Mouse (Mus musculus) midbrain, embryonic 11.5 days (tissue): ENCODE measurements around the gene Atp1b1. TPM values are rescaled to one million over a fixed set of nuclear protein-coding genes. Genes with fewer than 3 reads are reported as not detected.

Experiments used
- ATAC-seq: fragments of 200-750 bp; cut with Nextera tagmentation; 2 replicates; pipeline ENCODE4 v1.8.0; 2017; ENCODE audit warnings: moderate TSS enrichment, moderate library complexity; ENCODE audit not compliant: low FRiP score
- DNase-seq: peaks from one replicate; pipeline ENCODE4 v3.0.0; 2015; ENCODE audit warnings: low spot score; ENCODE audit errors: missing footprints
- H3K27ac ChIP-seq: fragments of 300-500 bp; sonication (generic); 2 replicates; pipeline ENCODE4 v1.5.1; 2014; ENCODE audit warnings: low read depth, low read length
- H3K27me3 ChIP-seq: fragments of 300-500 bp; sonication (generic); 2 replicates; pipeline ENCODE4 v1.6.1; 2014; ENCODE audit warnings: mild to moderate bottlenecking, low read length, moderate library complexity, mixed read lengths; ENCODE audit not compliant: control insufficient read depth, insufficient read depth
- H3K36me3 ChIP-seq: fragments of 300-500 bp; sonication (generic); 2 replicates; pipeline ENCODE4 v1.6.1; 2014; ENCODE audit warnings: mild to moderate bottlenecking, low read length, moderate library complexity, mixed read lengths; ENCODE audit not compliant: control insufficient read depth, insufficient read depth
- H3K4me1 ChIP-seq: fragments of 300-500 bp; sonication (generic); 2 replicates; pipeline ENCODE4 v1.6.1; 2014; ENCODE audit warnings: low read length; ENCODE audit not compliant: control insufficient read depth, insufficient read depth
- H3K4me2 ChIP-seq: fragments of 300-500 bp; sonication (generic); 2 replicates; pipeline ENCODE4 v1.6.1; 2014; ENCODE audit warnings: mild to moderate bottlenecking, moderate library complexity
- H3K4me3 ChIP-seq: fragments of 300-500 bp; sonication (generic); 2 replicates; pipeline ENCODE4 v1.5.1; 2014; ENCODE audit warnings: low read depth, low read length
- H3K9ac ChIP-seq: fragments of 300-500 bp; sonication (generic); 2 replicates; pipeline ENCODE4 v1.6.1; 2014; ENCODE audit warnings: low read length
- H3K9me3 ChIP-seq: fragments of 300-500 bp; sonication (generic); 2 replicates; pipeline ENCODE4 v1.6.1; 2016; ENCODE audit warnings: low read length; ENCODE audit not compliant: control insufficient read depth
- WGBS: fragments of 180-500 bp; shearing (Covaris S2); extraction: QIAGEN DNeasy Blood & Tissue Kit; methylation state at CpG from one replicate; pipeline ENCODE4 v1.1.7; 2014; 5-methylcytosine and 5-hydroxymethylcytosine counted together
- polyA plus RNA-seq: library from polyadenylated mRNA; unstranded; fragments of >200 nt; fragmentation: Nextera tagmentation; extraction: Ambion mirVana; gene quantifications from 2 replicates; pipeline ENCODE4 v1.2.1, GENCODE M21; 2014

Gene Atp1b1
- polyA plus RNA-seq, 1 experiment from 2014 or later: 35.5 TPM

- peak; percentile 37 for DNase-seq
- WGBS: 83% methylated on average over 6 of the region's 6 CpGs
- Histone ChIP-seq H3K27me3 (no peaks in the 10 kb centered on the region), H3K4me3 (no peak overlapping the region), H3K27ac (no peak overlapping the region), H3K9ac (no peak overlapping the region), H3K9me3 (no peaks in the 10 kb centered on the region), H3K36me3 (0 out of 2 replicates have a peak, but pooled peaks cover 3% of the 10 kb centered on the region), H3K4me1 (no peaks in the 10 kb centered on the region), H3K4me2 (no peak overlapping the region)
- ATAC-seq: no peak
Measured at GRCm38 (mm10) chr1:164434049-164434448, 24.1 kb downstream of the Atp1b1 start.

DNA sequence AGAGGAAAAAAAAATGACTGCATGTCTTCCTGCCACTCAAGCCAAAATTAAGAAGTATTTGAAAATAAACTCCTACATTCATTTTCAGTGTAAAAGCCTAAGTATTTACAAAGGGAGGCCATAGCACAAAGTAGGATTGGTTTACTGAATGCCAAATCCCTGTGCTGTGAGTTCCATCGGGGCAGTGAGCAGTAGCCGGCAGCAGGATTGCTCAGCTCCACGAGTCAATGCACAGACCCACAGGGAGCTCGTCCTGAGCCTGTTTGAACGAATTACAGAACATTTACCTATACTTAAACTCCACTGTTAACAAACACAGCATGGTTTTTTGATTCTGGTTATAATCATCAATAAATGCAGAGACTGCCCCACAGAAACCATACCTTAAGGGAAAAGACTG lies 25.5 kb downstream of the Atp1b1 start:
- ATAC-seq: no peak
- no peak overlapping the region for H3K9ac ChIP-seq
- H3K4me2 ChIP-seq: no peak overlapping the region
- 75% methylated on average over 5 of the region's 5 CpGs for WGBS
- no peaks in the 10 kb centered on the region for H3K27me3 ChIP-seq
- no peaks in the 10 kb centered on the region for H3K9me3 ChIP-seq
- H3K27ac ChIP-seq: no peak overlapping the region
- peak; percentile 28 for DNase-seq
- no peaks in the 10 kb centered on the region for H3K4me1 ChIP-seq
- no peaks in the 10 kb centered on the region for H3K36me3 ChIP-seq
- no peak overlapping the region for H3K4me3 ChIP-seq

DNA sequence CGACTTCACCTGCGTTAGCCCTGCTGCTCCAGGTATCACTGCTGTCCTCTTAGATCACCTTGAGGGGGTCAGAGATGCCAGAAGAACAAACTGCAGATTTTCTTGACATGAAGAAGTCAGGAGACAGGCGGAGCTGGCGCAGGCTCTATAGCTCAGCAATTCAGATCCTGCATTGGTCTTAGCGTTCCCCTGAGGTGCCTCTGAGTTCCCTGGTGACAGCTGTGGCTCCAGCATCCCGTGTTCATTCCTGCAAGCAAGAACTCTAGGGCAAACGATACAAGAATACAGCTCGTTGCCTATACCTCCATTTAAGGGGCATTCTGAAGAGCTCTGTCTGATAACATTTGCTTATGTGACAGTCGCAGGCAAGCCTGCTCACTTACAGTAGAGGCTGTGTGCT lies 29.5 kb downstream of the Atp1b1 start:
- H3K4me3 ChIP-seq: no peak overlapping the region
- no peaks in the 10 kb centered on the region for H3K27me3 ChIP-seq
- H3K27ac ChIP-seq: no peak overlapping the region
- no peaks in the 10 kb centered on the region for H3K36me3 ChIP-seq
- no peak overlapping the region for H3K9ac ChIP-seq
- H3K4me1 ChIP-seq: no peaks in the 10 kb centered on the region
- ATAC-seq (no peak), DNase-seq (peak; percentile 60)
- H3K9me3 ChIP-seq: no peaks in the 10 kb centered on the region
- H3K4me2 ChIP-seq: no peak overlapping the region
- WGBS: 93% methylated on average over 9 of the region's 9 CpGs

DNA sequence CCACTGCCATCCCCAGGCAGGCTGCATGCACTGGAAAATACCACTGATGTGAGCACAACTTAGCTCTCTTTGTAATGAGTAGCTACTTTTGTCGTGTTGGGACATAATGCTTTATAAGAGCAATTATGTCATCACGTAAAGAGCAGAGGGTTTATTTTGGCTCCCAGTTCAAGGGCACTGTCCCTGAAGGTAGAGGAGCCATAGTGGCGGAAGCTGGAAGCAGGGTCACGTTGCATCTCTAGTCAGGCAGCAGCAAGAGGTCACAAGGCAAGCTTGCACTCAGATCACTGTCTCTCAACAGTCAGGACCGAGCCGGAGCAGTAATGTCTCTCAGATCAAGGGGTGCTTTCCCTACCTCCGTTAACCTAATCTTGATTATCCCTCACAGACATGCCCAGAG lies 30.4 kb downstream of the Atp1b1 start:
- H3K4me1 ChIP-seq: no peaks in the 10 kb centered on the region
- no peaks in the 10 kb centered on the region for H3K27me3 ChIP-seq
- H3K9me3 ChIP-seq: no peaks in the 10 kb centered on the region
- no peak overlapping the region for H3K27ac ChIP-seq
- ATAC-seq (no peak), DNase-seq (peak; percentile 77)
- WGBS: 82% methylated on average over 7 of the region's 7 CpGs
- H3K36me3 ChIP-seq: no peaks in the 10 kb centered on the region
- no peak overlapping the region for H3K4me2 ChIP-seq
- H3K4me3 ChIP-seq: no peak overlapping the region
- H3K9ac ChIP-seq: no peak overlapping the region

GRCm38 (mm10) chr1:164426227-164426626 lies 31.9 kb downstream of the Atp1b1 start:
- Histone ChIP-seq H3K36me3 (no peaks in the 10 kb centered on the region), H3K4me1 (no peaks in the 10 kb centered on the region), H3K4me3 (no peak overlapping the region), H3K27ac (no peak overlapping the region), H3K9me3 (no peaks in the 10 kb centered on the region), H3K4me2 (no peak overlapping the region), H3K27me3 (no peaks in the 10 kb centered on the region), H3K9ac (no peak overlapping the region)
- DNase-seq (no peak), ATAC-seq (no peak)
- WGBS: 92% methylated on average over 7 of the region's 7 CpGs

GRCm38 (mm10) chr1:164420623-164421354 lies 37.4 kb downstream of the Atp1b1 start:
- no peaks in the 10 kb centered on the region for H3K27me3 ChIP-seq

GRCm38 (mm10) chr1:164419401-164419800 lies 38.8 kb downstream of the Atp1b1 start:
- H3K4me1 ChIP-seq: no peaks in the 10 kb centered on the region
- H3K9me3 ChIP-seq: no peaks in the 10 kb centered on the region
- ATAC-seq (no peak), DNase-seq (no peak)
- H3K4me3 ChIP-seq: no peak overlapping the region
- H3K4me2 ChIP-seq: no peak overlapping the region
- H3K27ac ChIP-seq: no peak overlapping the region
- H3K9ac ChIP-seq: no peak overlapping the region
- H3K36me3 ChIP-seq: no peaks in the 10 kb centered on the region
- 84% methylated on average over 8 of the region's 8 CpGs for WGBS
- H3K27me3 ChIP-seq: no peaks in the 10 kb centered on the region

More at GRCm38 (mm10) chr1:164420623-164421354, 37.4 kb downstream of the Atp1b1 start:
- no peaks in the 10 kb centered on the region for H3K9me3 ChIP-seq
- H3K9ac ChIP-seq: no peak overlapping the region
- DNase-seq (peak; percentile 37), ATAC-seq (no peak)
- H3K27ac ChIP-seq: no peak overlapping the region
- no peak overlapping the region for H3K4me3 ChIP-seq
- no peaks in the 10 kb centered on the region for H3K36me3 ChIP-seq
- 91% methylated on average over 6 of the region's 6 CpGs for WGBS
- no peaks in the 10 kb centered on the region for H3K4me1 ChIP-seq
- no peak overlapping the region for H3K4me2 ChIP-seq

GRCm38 (mm10) chr1:164418320-164418719 lies 39.8 kb downstream of the Atp1b1 start:
- Histone ChIP-seq H3K9me3 (no peaks in the 10 kb centered on the region), H3K4me1 (no peaks in the 10 kb centered on the region), H3K4me3 (no peak overlapping the region), H3K36me3 (no peaks in the 10 kb centered on the region), H3K27ac (no peak overlapping the region), H3K27me3 (no peaks in the 10 kb centered on the region), H3K9ac (no peak overlapping the region), H3K4me2 (no peak overlapping the region)
- 78% methylated on average over 10 of the region's 10 CpGs for WGBS
- DNase-seq (peak; percentile 6), ATAC-seq (no peak)

DNA sequence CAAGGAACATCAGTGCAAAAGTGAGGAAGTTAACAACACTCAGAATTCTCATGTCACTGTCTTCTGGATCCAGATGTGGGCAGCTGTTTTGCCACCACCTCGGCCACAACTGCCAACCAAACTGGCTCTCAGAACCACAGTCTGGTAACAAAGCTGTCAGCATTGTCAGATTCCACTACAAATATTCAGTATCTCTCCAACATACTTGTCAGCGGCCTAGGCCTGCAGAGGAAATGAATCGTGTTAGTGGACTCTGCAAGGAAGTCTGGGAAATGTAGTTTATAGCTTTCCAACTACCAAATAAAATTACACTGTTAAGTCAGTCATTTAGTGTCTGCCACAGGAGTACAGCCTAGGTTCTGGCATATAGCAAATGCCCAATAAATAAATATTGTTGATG lies 40.6 kb downstream of the Atp1b1 start:
- DNase-seq (peak; percentile 19), ATAC-seq (no peak)
- Histone ChIP-seq H3K9ac (no peak overlapping the region), H3K27me3 (no peaks in the 10 kb centered on the region), H3K4me2 (no peak overlapping the region), H3K4me1 (no peaks in the 10 kb centered on the region), H3K27ac (no peak overlapping the region), H3K4me3 (no peak overlapping the region), H3K9me3 (no peaks in the 10 kb centered on the region), H3K36me3 (no peaks in the 10 kb centered on the region)
- WGBS: 85% methylated on average over 3 of the region's 3 CpGs
